In the genomic region with DNA sequence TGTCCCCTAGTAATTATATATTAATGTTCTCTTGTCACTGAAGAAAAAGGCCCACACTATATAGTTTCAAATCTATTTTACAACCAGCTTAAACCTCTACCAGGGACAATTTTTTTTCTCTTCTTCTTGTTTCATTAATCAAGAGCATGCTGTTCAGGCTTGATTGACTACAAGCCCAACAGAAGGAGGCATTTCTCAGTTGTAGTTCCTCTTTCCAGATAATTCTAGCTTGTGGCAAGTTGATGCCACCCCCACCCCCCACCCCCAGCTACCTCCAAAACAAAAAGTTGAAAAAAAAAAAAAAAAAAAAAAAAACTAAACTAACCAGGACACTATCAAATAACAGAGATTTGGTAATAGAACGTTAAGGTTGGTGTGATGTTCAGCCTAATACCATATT, we compare ENCODE assay signal across 24 mouse cellular contexts. TPM values are rescaled to one million over a fixed set of nuclear protein-coding genes. Genes with fewer than 3 reads are reported as not detected.
"Had no signal": no experiment of that assay in that cellular context is flagged by ENCODE, and none has a peak within 500 bp of the region (broad histone marks: within the 10 kb centered on the region; RNA-seq: fewer than 3 reads in every experiment).

No protein-coding gene starts in this region.

- H3K27me3 ChIP-seq: kidney, embryonic 15.5 days; limb, embryonic 13.5 days; liver, embryonic 12.5 days; liver, embryonic 15.5 days; lung, embryonic 15.5 days; neural tube, embryonic 12.5 days; neural tube, embryonic 15.5 days; stomach, embryonic 15.5 days had no signal

- ATAC-seq: liver, embryonic 12.5 days had no signal

- DNase-seq: kidney, adult 11 months; kidney, adult 8-10 months; kidney, postnatal 10 days; kidney, postnatal 36 days; layer of hippocampus, postnatal 36 days; liver; lung, adult 18-20 months; lung, postnatal 10 days; lung, postnatal 36 days; midbrain, embryonic 14.5 days; retina, postnatal 1 day; right cerebral cortex, postnatal 25 days; thymus, postnatal 36 days had no signal

RNA-seq across cellular contexts. Expression of gene Gm9922, which starts 57.4 kb away (rescaled TPM):
- total RNA-seq: layer of hippocampus, postnatal 36 days; left cerebral cortex, adult 2 months; left cerebral cortex, postnatal 14 days; megakaryocyte-erythroid progenitor cell, adult 5-6 weeks had no signal

RNA-seq across cellular contexts. Expression of gene Lmo7, which starts 57.5 kb away (rescaled TPM):
- total RNA-seq: megakaryocyte-erythroid progenitor cell, adult 5-6 weeks had no signal
